In the genomic region with DNA sequence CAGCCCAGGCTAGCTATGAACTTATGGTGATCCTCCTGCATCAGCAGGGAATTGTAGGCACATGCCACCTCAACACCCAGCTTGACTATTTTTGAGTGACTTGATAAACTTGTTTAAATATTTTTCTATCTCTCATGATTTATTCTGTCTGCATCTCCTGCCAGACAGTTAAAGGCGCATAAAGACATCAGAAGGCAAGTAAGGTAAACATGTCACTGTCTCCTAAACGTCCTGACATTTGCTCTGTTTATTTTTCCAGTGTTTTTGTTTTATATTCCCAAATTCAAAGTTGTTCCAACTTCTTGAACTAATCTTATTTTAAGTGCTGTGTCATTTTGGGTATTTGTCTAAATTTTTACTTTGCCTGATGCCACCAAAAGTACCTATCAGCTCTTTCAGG, we compare ENCODE assay signal across 25 mouse cellular contexts.
"Had no signal": no experiment of that assay in that cellular context is flagged by ENCODE, and none has a peak within 500 bp of the region (broad histone marks: within the 10 kb centered on the region; RNA-seq: fewer than 3 reads in every experiment).

No protein-coding gene starts in this region.

- H3K4me3 ChIP-seq: heart, adult 2 months; heart, embryonic 13.5 days; heart, embryonic 15.5 days; hindbrain, embryonic 13.5 days; hindbrain, embryonic 15.5 days; kidney, embryonic 15.5 days; limb, embryonic 13.5 days had no signal

- H3K4me1 ChIP-seq: heart, embryonic 13.5 days; heart, embryonic 15.5 days; hindbrain, embryonic 13.5 days; hindbrain, embryonic 15.5 days; kidney, embryonic 15.5 days; limb, embryonic 13.5 days had no signal

- H3K27me3 ChIP-seq: heart, embryonic 13.5 days; heart, embryonic 15.5 days; hindbrain, embryonic 13.5 days; hindbrain, embryonic 15.5 days; kidney, embryonic 15.5 days; limb, embryonic 13.5 days had no signal

- H3K9ac ChIP-seq: forebrain, postnatal 0 days; heart, embryonic 13.5 days; heart, embryonic 15.5 days; hindbrain, embryonic 13.5 days; hindbrain, embryonic 15.5 days; kidney, embryonic 15.5 days; limb, embryonic 13.5 days had no signal

- DNase-seq: forebrain, postnatal 0 days; gastrocnemius, postnatal 14 days; gastrocnemius, postnatal 36 days; heart, adult 11 months; heart, adult 2 months; heart, postnatal 14 days; heart, postnatal 36 days; kidney, adult 11 months; kidney, adult 2 months; kidney, adult 9 months; kidney, postnatal 14 days; kidney, postnatal 36 days; layer of hippocampus, adult 9-11 months; layer of hippocampus, postnatal 36 days; left cerebral cortex, postnatal 4 days had no signal

- H3K9me3 ChIP-seq: heart, embryonic 13.5 days; heart, embryonic 15.5 days; hindbrain, embryonic 13.5 days; hindbrain, embryonic 15.5 days; kidney, embryonic 15.5 days; limb, embryonic 13.5 days had no signal

- H3K4me2 ChIP-seq: heart, embryonic 11.5 days; heart, embryonic 13.5 days; heart, embryonic 15.5 days; hindbrain, embryonic 13.5 days; hindbrain, embryonic 15.5 days; kidney, embryonic 15.5 days; limb, embryonic 13.5 days had no signal

- H3K36me3 ChIP-seq: heart, embryonic 13.5 days; heart, embryonic 15.5 days; hindbrain, embryonic 15.5 days; kidney, embryonic 15.5 days; limb, embryonic 13.5 days had no signal

- ATAC-seq: forebrain, postnatal 0 days; hindbrain, postnatal 0 days; intestine, embryonic 16.5 days had no signal

- H3K27ac ChIP-seq: heart, adult 2 months; heart, embryonic 13.5 days; heart, embryonic 15.5 days; hindbrain, embryonic 13.5 days; hindbrain, embryonic 15.5 days; hindbrain, postnatal 0 days; kidney, embryonic 15.5 days; kidney, postnatal 0 days; limb, embryonic 13.5 days had no signal
